Mouse (Mus musculus): ENCODE measurements at regions not wholly inside any gene's neighbourhood (a gene's known extent, or its start where the extent isn't known, plus 50 kb on each side); places are given as distances from the start of the nearest gene placed in this dataset.

GRCm38 (mm10) chr17:64382894-64383293 lies 51.2 kb upstream of the Pja2 start:
- no peak for ATAC-seq (replicated peaks; ENCODE audit: insufficient number of reproducible peaks, insufficient read depth, low FRiP score, low read depth)
- H3K4me3 ChIP-seq: no peak overlapping the region
- no peak overlapping the region for H3K9ac ChIP-seq
- WGBS: 77% methylated on average over 6 of the region's 6 CpGs
- H3K9me3 ChIP-seq (replicated peaks): no peaks in the 10 kb centered on the region
- no peak overlapping the region for H3K27ac ChIP-seq
- H3K36me3 ChIP-seq: no peaks in the 10 kb centered on the region
- H3K4me2 ChIP-seq: no peak overlapping the region
- H3K27me3 ChIP-seq: no peaks in the 10 kb centered on the region
- no peaks in the 10 kb centered on the region for H3K4me1 ChIP-seq (replicated peaks)

- no peaks in the 10 kb centered on the region for H3K9me3 ChIP-seq (replicated peaks)
- no peak overlapping the region for H3K4me2 ChIP-seq
- H3K27ac ChIP-seq: no peak overlapping the region
- no peak overlapping the region for H3K9ac ChIP-seq
- no peaks in the 10 kb centered on the region for H3K27me3 ChIP-seq
- no peaks in the 10 kb centered on the region for H3K4me1 ChIP-seq (replicated peaks)
- H3K36me3 ChIP-seq: no peaks in the 10 kb centered on the region
- ATAC-seq (replicated peaks; ENCODE audit: insufficient number of reproducible peaks, insufficient read depth, low FRiP score, low read depth): no peak
- WGBS: 87% methylated on average over 11 of the region's 11 CpGs
- H3K4me3 ChIP-seq: no peak overlapping the region
Measured at GRCm38 (mm10) chr17:64383600-64383999, 51.9 kb upstream of the Pja2 start.

- H3K4me3 ChIP-seq: no peak overlapping the region
- ATAC-seq (replicated peaks; ENCODE audit: insufficient number of reproducible peaks, insufficient read depth, low FRiP score, low read depth): no peak
- H3K27ac ChIP-seq: no peak overlapping the region
- H3K4me2 ChIP-seq: no peak overlapping the region
- H3K9me3 ChIP-seq (replicated peaks): no peaks in the 10 kb centered on the region
- no peaks in the 10 kb centered on the region for H3K27me3 ChIP-seq
- H3K4me1 ChIP-seq (replicated peaks): no peaks in the 10 kb centered on the region
- H3K36me3 ChIP-seq: no peaks in the 10 kb centered on the region
- 84% methylated on average over 1 of the region's 1 CpGs for WGBS
- H3K9ac ChIP-seq: no peak overlapping the region
Measured at GRCm38 (mm10) chr17:64390349-64390748, 58.6 kb upstream of the Pja2 start.

GRCm38 (mm10) chr17:64397254-64397897 lies 65.7 kb upstream of the Pja2 start:
- Histone ChIP-seq H3K9me3 (replicated peaks) (no peaks in the 10 kb centered on the region), H3K36me3 (no peaks in the 10 kb centered on the region), H3K9ac (no peak overlapping the region), H3K4me3 (no peak overlapping the region), H3K27me3 (no peaks in the 10 kb centered on the region), H3K4me1 (replicated peaks) (no peaks in the 10 kb centered on the region), H3K4me2 (peak overlapping the region; percentile 50), H3K27ac (no peak overlapping the region; the same call in 1 of the 2 replicates)
- ATAC-seq (replicated peaks; ENCODE audit: insufficient number of reproducible peaks, insufficient read depth, low FRiP score, low read depth): no peak
- 31% methylated on average over 12 of the region's 12 CpGs for WGBS

GRCm38 (mm10) chr17:64398114-64398692 lies 66.5 kb upstream of the Pja2 start:
- H3K9me3 ChIP-seq (replicated peaks): no peaks in the 10 kb centered on the region
- ATAC-seq (replicated peaks; ENCODE audit: insufficient number of reproducible peaks, insufficient read depth, low FRiP score, low read depth): no peak
- no peak overlapping the region for H3K9ac ChIP-seq
- H3K27me3 ChIP-seq: no peaks in the 10 kb centered on the region
- no peaks in the 10 kb centered on the region for H3K4me1 ChIP-seq (replicated peaks)
- H3K4me3 ChIP-seq: no peak overlapping the region
- H3K4me2 ChIP-seq: no peak overlapping the region
- H3K36me3 ChIP-seq: no peaks in the 10 kb centered on the region
- 71% methylated on average over 9 of the region's 9 CpGs for WGBS
- no peak overlapping the region for H3K27ac ChIP-seq

- Histone ChIP-seq H3K4me3 (no peak overlapping the region), H3K27me3 (no peaks in the 10 kb centered on the region), H3K9ac (no peak overlapping the region), H3K4me1 (replicated peaks) (no peaks in the 10 kb centered on the region), H3K36me3 (no peaks in the 10 kb centered on the region), H3K4me2 (no peak overlapping the region), H3K9me3 (replicated peaks) (no peaks in the 10 kb centered on the region), H3K27ac (no peak overlapping the region)
- WGBS: 52% methylated on average over 3 of the region's 3 CpGs
- no peak for ATAC-seq (replicated peaks; ENCODE audit: insufficient number of reproducible peaks, insufficient read depth, low FRiP score, low read depth)
Measured at GRCm38 (mm10) chr17:64398708-64399107, 67.0 kb upstream of the Pja2 start.

- 77% methylated on average over 5 of the region's 5 CpGs for WGBS
- H3K9me3 ChIP-seq (replicated peaks): no peaks in the 10 kb centered on the region
- no peaks in the 10 kb centered on the region for H3K4me1 ChIP-seq (replicated peaks)
- H3K4me3 ChIP-seq: no peak overlapping the region
- no peak overlapping the region for H3K27ac ChIP-seq
- no peaks in the 10 kb centered on the region for H3K27me3 ChIP-seq
- no peaks in the 10 kb centered on the region for H3K36me3 ChIP-seq
- no peak for ATAC-seq (replicated peaks; ENCODE audit: insufficient number of reproducible peaks, insufficient read depth, low FRiP score, low read depth)
- no peak overlapping the region for H3K4me2 ChIP-seq
- H3K9ac ChIP-seq: no peak overlapping the region
Measured at GRCm38 (mm10) chr17:64406742-64407254, 75.1 kb upstream of the Pja2 start.

GRCm38 (mm10) chr17:64407255-64408011 lies 75.7 kb upstream of the Pja2 start:
- H3K27ac ChIP-seq: no peak overlapping the region
- H3K4me3 ChIP-seq: no peak overlapping the region
- no peaks in the 10 kb centered on the region for H3K9me3 ChIP-seq (replicated peaks)
- H3K36me3 ChIP-seq: no peaks in the 10 kb centered on the region
- 53% methylated on average over 13 of the region's 13 CpGs for WGBS
- no peaks in the 10 kb centered on the region for H3K27me3 ChIP-seq
- no peak for ATAC-seq (replicated peaks; ENCODE audit: insufficient number of reproducible peaks, insufficient read depth, low FRiP score, low read depth)
- H3K4me2 ChIP-seq: no peak overlapping the region
- H3K4me1 ChIP-seq (replicated peaks): no peaks in the 10 kb centered on the region
- no peak overlapping the region for H3K9ac ChIP-seq

GRCm38 (mm10) chr17:64425811-64426210 lies 94.1 kb upstream of the Pja2 start:
- H3K27ac ChIP-seq: no peak overlapping the region
- no peak overlapping the region for H3K4me2 ChIP-seq
- 70% methylated on average over 1 of the region's 1 CpGs for WGBS
- ATAC-seq (replicated peaks; ENCODE audit: insufficient number of reproducible peaks, insufficient read depth, low FRiP score, low read depth): no peak
- H3K9ac ChIP-seq: no peak overlapping the region
- H3K27me3 ChIP-seq: no peaks in the 10 kb centered on the region
- H3K4me3 ChIP-seq: no peak overlapping the region
- H3K36me3 ChIP-seq: no peaks in the 10 kb centered on the region
- H3K9me3 ChIP-seq (replicated peaks): no peaks in the 10 kb centered on the region
- peaks cover 4% of the 10 kb centered on the region; the same call in 1 of the 2 replicates for H3K4me1 ChIP-seq (replicated peaks)

- no peak for ATAC-seq (replicated peaks; ENCODE audit: insufficient number of reproducible peaks, insufficient read depth, low FRiP score, low read depth)
- Histone ChIP-seq H3K9me3 (replicated peaks) (no peaks in the 10 kb centered on the region), H3K27ac (no peak overlapping the region), H3K4me3 (no peak overlapping the region), H3K4me1 (replicated peaks) (peaks cover 9% of the 10 kb centered on the region), H3K4me2 (no peak overlapping the region), H3K27me3 (no peaks in the 10 kb centered on the region), H3K36me3 (no peaks in the 10 kb centered on the region), H3K9ac (no peak overlapping the region)
- 84% methylated on average over 5 of the region's 5 CpGs for WGBS
Measured at GRCm38 (mm10) chr17:64426536-64426935, 94.8 kb upstream of the Pja2 start.

GRCm38 (mm10) chr17:64439571-64439970 lies 107.9 kb upstream of the Pja2 start:
- Histone ChIP-seq H3K9me3 (replicated peaks) (no peaks in the 10 kb centered on the region), H3K4me3 (no peak overlapping the region), H3K36me3 (no peaks in the 10 kb centered on the region), H3K27me3 (no peaks in the 10 kb centered on the region), H3K27ac (no peak overlapping the region), H3K9ac (no peak overlapping the region), H3K4me2 (no peak overlapping the region), H3K4me1 (replicated peaks) (no peaks in the 10 kb centered on the region)
- ATAC-seq (replicated peaks; ENCODE audit: insufficient number of reproducible peaks, insufficient read depth, low FRiP score, low read depth): no peak
- WGBS: 82% methylated on average over 1 of the region's 1 CpGs
